Mouse (Mus musculus) layer of hippocampus, adult 8-10 months (tissue): ENCODE results near the gene Atp8b4. TPM values are rescaled to one million over a fixed set of nuclear protein-coding genes. Genes with fewer than 3 reads are reported as not detected.
"Not testable (repeated sequence)": the region's sequence is repeated elsewhere in the genome, so short reads cannot be mapped to it uniquely, and the experiment has no call there.

ENCODE experiments used
- DNase-seq, 2 experiments: peaks; one replicate each; pipeline ENCODE4 v3.0.0; 2022; ENCODE audit warnings: low spot score in 2 of 2
- total RNA-seq, 4 experiments: library from RNA; stranded (reverse); gene quantifications; 2 replicates each; pipeline ENCODE4 v1.2.4; 2022

Gene Atp8b4
- total RNA-seq, 4 experiments from 2014 or later = 0.07 TPM; not detected in 3

GRCm38 (mm10) chr2:126495832-126496695, 4.4 kb downstream of the Atp8b4 start:
- DNase-seq = no peak

- no peak for DNase-seq
These were observed 5.2 kb downstream of the Atp8b4 start for GRCm38 (mm10) chr2:126495230-126495629.

- DNase-seq = no peak
These were observed 7.2 kb downstream of the Atp8b4 start for GRCm38 (mm10) chr2:126493306-126493705.

- DNase-seq = no peak
These were observed 7.8 kb downstream of the Atp8b4 start for GRCm38 (mm10) chr2:126492713-126493112.

GRCm38 (mm10) chr2:126491446-126491845, 9.0 kb downstream of the Atp8b4 start:
- DNase-seq = no peak

- DNase-seq = no peak
These were observed 9.9 kb downstream of the Atp8b4 start for GRCm38 (mm10) chr2:126490573-126490972.

GRCm38 (mm10) chr2:126485262-126486017, 15.0 kb downstream of the Atp8b4 start:
- no peak for DNase-seq

GRCm38 (mm10) chr2:126483337-126483736, 17.1 kb downstream of the Atp8b4 start:
- DNase-seq = no peak

GRCm38 (mm10) chr2:126477556-126477955, 22.9 kb downstream of the Atp8b4 start:
- no peak for DNase-seq

GRCm38 (mm10) chr2:126475681-126476410, 24.6 kb downstream of the Atp8b4 start:
- no peak for DNase-seq

GRCm38 (mm10) chr2:126474019-126474418, 26.5 kb downstream of the Atp8b4 start:
- DNase-seq = no peak

GRCm38 (mm10) chr2:126472836-126473235, 27.6 kb downstream of the Atp8b4 start:
- no peak for DNase-seq

- DNase-seq = no peak
These were observed 32.7 kb downstream of the Atp8b4 start for GRCm38 (mm10) chr2:126467790-126468189.

- DNase-seq = no peak
These were observed 33.9 kb downstream of the Atp8b4 start for GRCm38 (mm10) chr2:126466391-126467134.

GRCm38 (mm10) chr2:126458661-126459060, 41.8 kb downstream of the Atp8b4 start:
- no peak for DNase-seq

- not testable (repeated sequence) for DNase-seq
These were observed 42.7 kb downstream of the Atp8b4 start for GRCm38 (mm10) chr2:126457759-126458158.

GRCm38 (mm10) chr2:126450937-126451302, 49.6 kb downstream of the Atp8b4 start:
- DNase-seq = no peak

GRCm38 (mm10) chr2:126450210-126450936, 50.1 kb downstream of the Atp8b4 start:
- DNase-seq = peak; percentile 11 to 20

- no peak for DNase-seq
These were observed 55.4 kb downstream of the Atp8b4 start for GRCm38 (mm10) chr2:126445039-126445438.

- no peak for DNase-seq
These were observed 58.9 kb downstream of the Atp8b4 start for GRCm38 (mm10) chr2:126441586-126441985.
